Mouse (Mus musculus): ENCODE data around the gene Gpr160. TPM values are rescaled to one million over a fixed set of nuclear protein-coding genes. Genes with fewer than 3 reads are reported as not detected.
"Not testable (repeated sequence)": the region's sequence is repeated elsewhere in the genome, so short reads cannot be mapped to it uniquely, and the experiment has no call there.

The Gpr160 gene
- 13.0 and 23.2 TPM in 2 replicates for total RNA-seq (2017)

DNA sequence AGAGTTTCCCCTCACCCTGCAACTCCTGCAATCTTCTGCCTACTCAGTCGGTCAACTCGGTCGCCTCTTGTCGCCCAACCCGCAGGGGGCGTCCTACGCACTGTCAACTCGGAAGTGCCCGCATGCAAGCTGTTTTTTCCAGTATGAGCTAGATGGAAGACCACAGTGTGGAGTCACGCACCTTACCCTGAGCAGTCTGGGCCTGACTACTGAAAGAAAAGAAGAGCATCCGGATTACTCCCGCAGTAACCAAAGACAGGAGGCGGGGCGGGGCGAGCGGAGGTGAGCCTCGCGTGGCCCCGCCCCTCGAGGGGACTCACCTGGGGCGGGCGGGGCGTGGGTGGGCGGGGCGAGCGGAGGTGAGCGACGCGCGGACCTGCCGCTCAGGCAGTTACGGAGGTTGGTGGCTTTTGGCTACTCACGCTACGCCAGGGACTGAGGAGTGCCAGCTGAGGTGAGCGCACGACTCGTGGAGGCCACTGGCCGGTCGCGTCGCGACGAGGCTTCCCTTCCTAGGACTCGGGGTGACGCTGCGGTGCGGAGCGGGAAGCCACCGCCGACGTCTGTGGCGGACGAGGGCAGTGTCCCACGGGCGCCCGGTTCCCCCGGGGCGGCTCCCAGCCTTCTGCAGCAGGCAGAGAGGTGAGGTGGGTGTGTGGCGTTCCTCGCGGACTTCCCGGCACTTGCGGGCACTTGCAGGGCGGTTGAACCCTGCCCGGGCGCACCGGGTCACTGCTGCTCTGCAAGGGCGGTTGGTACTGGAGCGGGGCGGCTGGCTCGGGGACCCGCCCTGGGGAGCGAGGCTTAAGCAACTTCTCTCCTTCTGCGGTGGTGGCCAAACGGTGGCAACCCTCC lies at the start of gene Gpr160:
Gene Gpr160, plus strand, starts transcription at position 347 of the 855 bp plus-strand sequence.
- peak; percentile 84 for ATAC-seq (replicated peaks; ENCODE audit: low read depth, poor library complexity, severe bottlenecking)

- no peak for ATAC-seq (replicated peaks; ENCODE audit: low read depth, poor library complexity, severe bottlenecking)
These were observed 42.9 kb upstream of the Gpr160 start for GRCm38 (mm10) chr3:30812881-30813280.

DNA sequence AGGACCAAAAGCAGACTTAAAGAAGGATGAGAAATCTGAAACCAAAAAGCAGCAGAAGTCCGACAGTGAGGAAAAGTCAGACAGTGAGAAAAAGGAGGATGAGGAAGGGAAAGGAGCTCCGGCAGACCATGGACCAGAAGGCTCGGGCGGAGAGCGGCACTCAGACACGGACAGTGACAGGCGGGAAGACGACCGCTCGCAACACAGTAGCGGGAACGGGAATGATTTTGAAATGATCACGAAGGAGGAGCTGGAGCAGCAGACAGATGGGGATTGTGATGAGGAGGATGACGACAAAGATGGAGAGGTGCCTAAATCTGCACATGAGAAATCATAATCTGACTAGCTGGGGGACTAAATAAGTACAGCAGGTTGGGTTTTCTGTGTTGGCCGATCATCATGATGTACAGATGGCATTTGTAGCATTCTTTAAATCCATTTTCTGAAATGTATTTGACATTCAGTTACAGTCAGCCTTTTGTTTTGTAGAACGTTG lies 37.1 kb upstream of the Gpr160 start:
- ATAC-seq (replicated peaks; ENCODE audit: low read depth, poor library complexity, severe bottlenecking), result no peak

GRCm38 (mm10) chr3:30822163-30822562 lies 33.6 kb upstream of the Gpr160 start:
- ATAC-seq (replicated peaks; ENCODE audit: low read depth, poor library complexity, severe bottlenecking), result no peak

GRCm38 (mm10) chr3:30826069-30826468 lies 29.7 kb upstream of the Gpr160 start:
- no peak for ATAC-seq (replicated peaks; ENCODE audit: low read depth, poor library complexity, severe bottlenecking)

GRCm38 (mm10) chr3:30831848-30832606 lies 23.7 kb upstream of the Gpr160 start:
- 0 out of 2 replicates have a peak, but pooled peaks have one; percentile 22 for ATAC-seq (replicated peaks; ENCODE audit: low read depth, poor library complexity, severe bottlenecking)

- no peak for ATAC-seq (replicated peaks; ENCODE audit: low read depth, poor library complexity, severe bottlenecking)
These were observed 22.5 kb upstream of the Gpr160 start for GRCm38 (mm10) chr3:30833254-30833653.

DNA sequence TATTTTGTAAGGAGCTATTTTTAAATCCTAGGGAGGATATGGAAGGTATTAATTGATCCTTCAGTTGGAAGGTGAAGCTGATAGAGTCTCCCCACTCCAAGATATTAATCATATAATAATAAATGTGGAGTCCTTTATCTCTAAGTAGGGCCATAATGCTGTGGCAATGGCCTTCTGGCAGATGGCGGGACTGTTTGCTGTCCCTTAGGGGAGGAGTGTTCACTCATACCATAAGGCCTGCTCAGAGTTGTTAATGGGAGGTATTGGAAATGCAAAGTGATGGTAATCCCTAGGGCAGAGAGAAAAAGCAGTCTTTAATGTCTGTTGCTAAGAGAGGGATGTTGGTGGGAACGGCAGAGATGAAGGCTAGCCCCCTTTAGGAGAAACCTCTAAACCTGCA lies 10.0 kb upstream of the Gpr160 start:
- ATAC-seq (replicated peaks; ENCODE audit: low read depth, poor library complexity, severe bottlenecking), result no peak

- ATAC-seq (replicated peaks; ENCODE audit: low read depth, poor library complexity, severe bottlenecking), result no peak
These were observed 8.3 kb upstream of the Gpr160 start for GRCm38 (mm10) chr3:30847413-30847812.

GRCm38 (mm10) chr3:30851422-30851821 lies 4.3 kb upstream of the Gpr160 start:
- no peak for ATAC-seq (replicated peaks; ENCODE audit: low read depth, poor library complexity, severe bottlenecking)

- ATAC-seq (replicated peaks; ENCODE audit: low read depth, poor library complexity, severe bottlenecking), result no peak
These were observed 2.2 kb upstream of the Gpr160 start for GRCm38 (mm10) chr3:30853596-30853995.

DNA sequence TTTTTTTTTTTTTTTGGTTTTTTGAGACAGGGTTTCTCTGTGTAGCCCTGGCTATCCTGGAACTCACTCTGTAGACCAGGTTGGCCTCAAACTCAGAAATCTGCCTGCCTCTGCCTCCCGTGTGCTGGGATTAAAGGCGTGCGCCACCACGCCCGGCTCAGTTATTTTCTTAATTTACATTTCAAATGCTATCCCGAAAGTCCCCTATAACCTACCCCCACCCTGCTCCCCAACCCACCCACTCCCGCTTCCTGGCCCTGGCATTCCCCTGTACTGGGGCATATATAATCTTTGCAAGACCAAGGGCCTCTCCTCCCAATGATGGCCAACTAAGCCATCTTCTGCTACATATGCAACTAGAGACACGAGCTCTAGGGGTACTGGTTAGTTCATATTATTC lies 3.8 kb downstream of the Gpr160 start:
- not testable (repeated sequence) for ATAC-seq (replicated peaks; ENCODE audit: low read depth, poor library complexity, severe bottlenecking)

DNA sequence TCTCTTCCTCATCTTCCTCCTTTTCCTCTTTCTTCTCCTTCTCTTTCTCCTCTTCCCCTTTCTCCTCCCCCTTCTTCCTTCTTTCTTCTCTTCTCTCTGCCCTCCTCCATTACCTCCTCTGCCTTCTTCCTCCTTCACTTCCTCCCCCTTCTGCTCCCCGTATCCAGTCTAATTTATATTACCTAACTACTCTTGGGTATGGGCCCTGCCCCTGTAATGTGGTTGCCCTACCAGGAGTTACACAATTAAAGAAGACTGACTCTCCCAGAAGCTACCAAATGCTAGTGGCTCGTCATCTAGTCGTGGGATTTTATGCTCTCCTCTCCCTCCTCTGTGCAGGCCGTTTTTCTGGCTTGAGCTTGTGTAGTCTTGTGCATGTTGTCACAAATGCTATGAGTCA lies 5.0 kb downstream of the Gpr160 start:
- peak; percentile 40 for ATAC-seq (replicated peaks; ENCODE audit: low read depth, poor library complexity, severe bottlenecking)

DNA sequence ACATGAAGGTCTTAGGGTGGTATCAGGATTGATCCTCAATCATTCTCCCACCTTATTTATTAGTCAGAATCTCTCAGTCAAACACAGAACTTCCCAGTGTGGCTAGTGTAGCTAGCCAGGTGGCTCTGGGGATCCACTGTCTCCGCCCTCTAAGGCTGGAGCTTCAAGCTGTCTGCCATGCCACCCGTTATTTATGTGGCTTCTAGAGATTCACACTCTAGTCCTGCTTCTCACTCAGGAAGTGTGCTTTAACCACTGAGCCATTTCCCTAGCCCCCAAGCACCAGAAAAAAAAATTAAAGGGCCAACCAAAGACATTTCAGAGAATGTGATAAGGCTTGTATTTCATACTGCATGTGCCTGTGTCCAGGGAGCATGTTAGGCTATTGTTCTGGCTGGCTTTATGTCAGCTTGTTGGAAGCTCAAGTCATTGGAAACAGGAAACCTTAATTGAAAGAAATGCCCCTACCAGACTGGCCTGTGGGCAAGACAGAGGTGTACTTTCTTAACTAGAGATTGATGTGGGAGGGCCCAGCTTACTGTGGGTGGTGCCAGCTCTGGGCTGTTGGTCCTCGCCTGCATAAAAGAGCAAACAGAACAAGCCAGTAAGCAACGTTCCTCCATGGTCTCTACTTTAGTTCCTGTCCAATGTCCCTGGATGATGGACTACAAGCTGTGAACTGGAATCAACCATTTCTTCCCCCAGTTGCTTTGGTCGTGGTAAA lies 8.1 kb downstream of the Gpr160 start:
- peak; percentile 59 for ATAC-seq (replicated peaks; ENCODE audit: low read depth, poor library complexity, severe bottlenecking)

DNA sequence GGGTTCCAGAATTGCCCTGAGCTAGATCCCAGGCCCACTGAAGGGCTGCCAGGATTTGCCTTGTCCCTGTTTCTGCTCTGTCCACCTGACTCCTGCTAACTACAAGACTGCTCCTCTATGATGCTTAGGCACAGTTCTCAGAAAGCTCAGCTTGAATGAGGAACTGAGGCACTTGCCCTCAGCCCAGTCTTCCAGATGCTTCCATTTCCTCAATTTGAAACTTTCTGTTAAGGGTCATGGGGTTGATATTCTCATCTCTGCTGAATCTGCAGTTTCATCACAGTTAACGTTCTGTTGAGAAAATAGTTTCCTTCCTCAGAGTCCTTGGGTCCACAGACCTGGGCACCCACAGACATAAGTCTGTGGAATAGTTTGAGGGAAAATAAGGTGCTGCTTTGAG lies 8.9 kb downstream of the Gpr160 start:
- ATAC-seq (replicated peaks; ENCODE audit: low read depth, poor library complexity, severe bottlenecking), result peak; percentile 87

GRCm38 (mm10) chr3:30868176-30868575 lies 12.4 kb downstream of the Gpr160 start:
- no peak for ATAC-seq (replicated peaks; ENCODE audit: low read depth, poor library complexity, severe bottlenecking)

DNA sequence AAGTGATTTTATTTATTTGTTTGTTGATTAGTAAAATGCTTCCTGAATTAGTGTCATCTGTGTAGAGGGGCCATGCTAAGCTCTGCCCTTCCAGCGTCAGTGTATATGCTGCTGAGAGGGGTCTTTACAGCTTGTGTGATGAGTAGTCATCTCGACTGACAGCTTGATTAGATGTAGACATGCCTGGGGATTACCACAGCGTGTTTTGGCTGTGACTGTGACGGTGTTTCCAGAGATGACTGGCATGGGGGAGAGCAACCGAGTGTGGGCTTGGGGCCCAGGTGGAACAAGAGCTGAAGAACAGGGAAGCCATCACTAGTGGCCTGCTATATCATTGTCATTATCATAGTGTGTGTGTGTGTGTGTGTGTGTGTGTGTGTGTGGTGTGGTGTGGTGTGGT lies 12.9 kb downstream of the Gpr160 start:
- ATAC-seq (replicated peaks; ENCODE audit: low read depth, poor library complexity, severe bottlenecking), result no peak

DNA sequence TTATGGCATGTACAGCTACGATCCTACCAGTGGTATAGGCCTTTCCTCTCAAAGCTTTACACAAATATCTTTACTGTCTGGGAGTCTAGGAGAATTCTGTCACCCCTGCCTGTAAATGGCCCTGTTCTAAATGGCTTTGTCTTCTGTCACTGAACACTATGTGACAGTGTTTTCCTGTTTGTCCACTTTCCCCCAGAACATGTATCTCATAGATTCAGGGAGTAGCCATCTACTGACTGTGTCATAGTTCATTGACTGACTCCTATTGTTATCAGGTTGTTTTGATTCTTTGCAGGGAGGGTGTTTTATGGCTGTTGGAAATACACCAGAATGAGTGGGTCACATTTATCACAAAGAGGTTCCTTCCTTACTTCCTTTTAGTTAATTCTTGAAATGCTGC lies 14.2 kb downstream of the Gpr160 start:
- ATAC-seq (replicated peaks; ENCODE audit: low read depth, poor library complexity, severe bottlenecking), result no peak

DNA sequence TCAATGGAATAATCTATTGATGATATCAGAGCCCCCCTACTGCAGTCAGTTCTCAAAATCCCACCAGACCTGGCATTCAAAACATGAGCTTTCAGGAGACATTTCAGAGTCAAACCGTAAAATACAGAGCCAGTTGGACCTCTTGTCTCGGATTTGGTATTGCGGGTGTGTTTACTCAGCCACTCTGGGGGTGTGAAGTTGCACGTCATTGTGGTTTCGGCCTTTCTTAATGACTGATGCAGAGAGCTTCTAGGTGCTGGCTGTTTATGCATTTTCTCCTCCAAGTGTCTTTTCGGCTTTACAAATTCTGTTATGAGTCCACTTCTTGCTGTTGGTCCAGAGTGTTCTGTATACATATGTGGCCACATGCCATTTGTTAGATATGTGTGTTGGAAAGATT lies 21.0 kb downstream of the Gpr160 start:
- ATAC-seq (replicated peaks; ENCODE audit: low read depth, poor library complexity, severe bottlenecking), result 0 out of 2 replicates have a peak, but pooled peaks have one; percentile 58

- ATAC-seq (replicated peaks; ENCODE audit: low read depth, poor library complexity, severe bottlenecking), result no peak
These were observed 31.7 kb downstream of the Gpr160 start for GRCm38 (mm10) chr3:30887449-30887848.

Data from common myeloid progenitor, adult 5-6 weeks (primary cell).